Mouse (Mus musculus) megakaryocyte, embryonic 14.5 days (primary cell): ENCODE measurements around the gene Ube2dnl2. TPM values are rescaled to one million over a fixed set of nuclear protein-coding genes. Genes with fewer than 3 reads are reported as not detected.

ENCODE experiments used
- H3K27me3 ChIP-seq: replicated peaks from 2 replicates; pipeline ENCODE3; 2012; ENCODE audit warnings: inconsistent platforms
- H3K36me3 ChIP-seq: replicated peaks from 2 replicates; pipeline ENCODE3; 2012; ENCODE audit warnings: low read length, inconsistent platforms, mixed read lengths
- H3K4me1 ChIP-seq: 2 replicates; pipeline ENCODE4 v1.6.1; 2012; ENCODE audit warnings: inconsistent platforms
- H3K4me3 ChIP-seq: replicated peaks from 2 replicates; pipeline ENCODE3; 2012; ENCODE audit warnings: moderate library complexity, mild to moderate bottlenecking, inconsistent platforms
- H3K9me3 ChIP-seq: 2 replicates; pipeline ENCODE4 v1.6.1; 2012; ENCODE audit warnings: inconsistent platforms
- FLI1 ChIP-seq: IDR thresholded peaks from 2 replicates; pipeline ENCODE4 v1.6.1; 2012; ENCODE audit warnings: low read length, inconsistent platforms, mixed read lengths
- GATA1 ChIP-seq: IDR thresholded peaks from 3 replicates; pipeline ENCODE4 v1.6.1; 2012; ENCODE audit warnings: mixed read lengths, low read length, inconsistent platforms, borderline replicate concordance
- polyA plus RNA-seq: library from polyadenylated mRNA; stranded (reverse); fragments of >175 nt; gene quantifications from 2 replicates; pipeline ENCODE4 v1.2.3, GENCODE M21; 2012; ENCODE audit warnings: low replicate concordance; ENCODE audit not compliant: insufficient read depth

The Ube2dnl2 gene
- not detected in 2 replicates for polyA plus RNA-seq

- H3K27me3 ChIP-seq, result no peaks in the 10 kb centered on the region
- TF ChIP-seq FLI1, result no peak
- no peaks in the 10 kb centered on the region for H3K9me3 ChIP-seq
- H3K4me1 ChIP-seq, result no peaks in the 10 kb centered on the region
- H3K4me3 ChIP-seq, result no peak within 1 kb of the TSS
- no peaks in the 10 kb centered on the region for H3K36me3 ChIP-seq
Observed at GRCm38 (mm10) chrX:114907282-114907681, at the start of gene Ube2dnl2. Gene Ube2dnl2 (plus strand): TSS chrX:114907582.

- Histone ChIP-seq H3K4me1 (no peaks in the 10 kb centered on the region), H3K4me3 (no peak overlapping the region), H3K36me3 (no peaks in the 10 kb centered on the region), H3K27me3 (no peaks in the 10 kb centered on the region), H3K9me3 (no peaks in the 10 kb centered on the region)
- TF ChIP-seq FLI1 (no peak), GATA1 (no peak)
Observed at GRCm38 (mm10) chrX:114895489-114895888, 11.9 kb upstream of the Ube2dnl2 start.

GRCm38 (mm10) chrX:114897506-114897905 is 9.9 kb upstream of the Ube2dnl2 start:
- H3K27me3 ChIP-seq, result no peaks in the 10 kb centered on the region
- TF ChIP-seq FLI1 (no peak), GATA1 (no peak)

GRCm38 (mm10) chrX:114903391-114903790 is 4.0 kb upstream of the Ube2dnl2 start:
- Histone ChIP-seq H3K27me3 (no peaks in the 10 kb centered on the region), H3K9me3 (no peaks in the 10 kb centered on the region), H3K4me1 (no peaks in the 10 kb centered on the region), H3K36me3 (no peaks in the 10 kb centered on the region), H3K4me3 (no peak overlapping the region)
- TF ChIP-seq GATA1 (no peak), FLI1 (no peak)

More at GRCm38 (mm10) chrX:114897506-114897905, 9.9 kb upstream of the Ube2dnl2 start:
- Histone ChIP-seq H3K4me3 (no peak overlapping the region), H3K4me1 (no peaks in the 10 kb centered on the region), H3K36me3 (no peaks in the 10 kb centered on the region), H3K9me3 (no peaks in the 10 kb centered on the region)

GRCm38 (mm10) chrX:114904712-114905111 is 2.7 kb upstream of the Ube2dnl2 start, which contains the start of gene Ube2dnl1:
Gene Ube2dnl1 (plus strand): TSS chrX:114905012.
- no peak for TF ChIP-seq GATA1
- TF ChIP-seq FLI1, result no peak
- no peaks in the 10 kb centered on the region for H3K9me3 ChIP-seq
- H3K36me3 ChIP-seq, result no peaks in the 10 kb centered on the region
- H3K27me3 ChIP-seq, result no peaks in the 10 kb centered on the region
- H3K4me1 ChIP-seq, result no peaks in the 10 kb centered on the region
- no peak within 1 kb of the TSS for H3K4me3 ChIP-seq

GRCm38 (mm10) chrX:114955066-114955465 is 47.7 kb downstream of the Ube2dnl2 start:
- H3K36me3 ChIP-seq, result no peaks in the 10 kb centered on the region
- TF ChIP-seq GATA1 (no peak), FLI1 (no peak)

More at GRCm38 (mm10) chrX:114955066-114955465, 47.7 kb downstream of the Ube2dnl2 start:
- H3K27me3 ChIP-seq, result no peaks in the 10 kb centered on the region
- H3K9me3 ChIP-seq, result no peaks in the 10 kb centered on the region
- H3K4me1 ChIP-seq, result no peaks in the 10 kb centered on the region
- H3K4me3 ChIP-seq, result no peak overlapping the region

Other genes with a start within 250 kb of the Ube2dnl2 start
- not detected in 2 replicates for gene Ube2dnl1, start 2.6 kb upstream of the Ube2dnl2 start, polyA plus RNA-seq